8 mouse cellular contexts compared by ENCODE assay signal in genomic region chr2:28533901-28534435, GRCm38 (mm10). TPM values are rescaled to one million over a fixed set of nuclear protein-coding genes. Genes with fewer than 3 reads are reported as not detected.
DNase-seq lines count a peak whose midpoint lies in the region; ATAC-seq and TF ChIP-seq lines count a peak whose summit lies in the region.

No protein-coding gene starts in this region.

- no peak for TF ChIP-seq CTCF in kidney, adult 2 months (conservative IDR thresholded peaks at IDR 0.05; ENCODE audit: insufficient read depth, insufficient read length, low read depth, low read length)

- H3K36me3 ChIP-seq in kidney, adult 2 months (ENCODE audit: control insufficient read depth, insufficient read depth, low read length) = no peaks in the 10 kb centered on the region
- no peaks in the 10 kb centered on the region for H3K36me3 ChIP-seq in embryonic facial prominence, embryonic 11.5 days (replicated peaks; ENCODE audit: control insufficient read depth, insufficient read depth, low read depth, low read length)
- H3K36me3 ChIP-seq in hindbrain, embryonic 16.5 days (ENCODE audit: control insufficient read depth, insufficient read depth, low read length) = no peaks in the 10 kb centered on the region
- no peaks in the 10 kb centered on the region for H3K36me3 ChIP-seq in midbrain, embryonic 15.5 days (replicated peaks)

- ATAC-seq in embryonic facial prominence, embryonic 11.5 days (replicated peaks; ENCODE audit: insufficient number of reproducible peaks, low FRiP score, low TSS enrichment, low read depth) = peak; percentile 5; the same call in 1 of the 2 replicates
- peak; percentile 14; the same call in 1 of the 2 replicates for ATAC-seq in hindbrain, embryonic 16.5 days
- ATAC-seq in midbrain, embryonic 15.5 days (replicated peaks) = no peak

- H3K4me1 ChIP-seq in kidney, adult 2 months (ENCODE audit: control insufficient read depth, insufficient read depth, low read length) = peaks cover 6% of the 10 kb centered on the region; the same call in 1 of the 2 replicates
- H3K4me1 ChIP-seq in embryonic facial prominence, embryonic 11.5 days (ENCODE audit: control insufficient read depth, insufficient read depth, low read length) = peaks cover 11% of the 10 kb centered on the region
- H3K4me1 ChIP-seq in hindbrain, embryonic 16.5 days (ENCODE audit: control insufficient read depth, insufficient read depth, low read depth, low read length) = peaks cover 82% of the 10 kb centered on the region
- H3K4me1 ChIP-seq in midbrain, embryonic 15.5 days = peaks cover 98% of the 10 kb centered on the region

- 0 out of 2 replicates have a peak overlapping the region, but pooled peaks have one; percentile 52 for H3K27ac ChIP-seq in kidney, adult 2 months (ENCODE audit: insufficient read depth, low read depth, low read length)
- peak overlapping the region; percentile 77 for H3K27ac ChIP-seq in embryonic facial prominence, embryonic 11.5 days (replicated peaks; ENCODE audit: low read depth, low read length)
- H3K27ac ChIP-seq in hindbrain, embryonic 16.5 days (ENCODE audit: low read depth, low read length) = peak overlapping the region; percentile 79
- peak overlapping the region; percentile 79 for H3K27ac ChIP-seq in midbrain, embryonic 15.5 days

- peak overlapping the region; percentile 82 for H3K9ac ChIP-seq in embryonic facial prominence, embryonic 11.5 days (replicated peaks; ENCODE audit: low read length)
- H3K9ac ChIP-seq in hindbrain, embryonic 16.5 days (ENCODE audit: low read depth, low read length) = peak overlapping the region; percentile 76
- peak overlapping the region; percentile 54 for H3K9ac ChIP-seq in midbrain, embryonic 15.5 days

- 65% methylated on average over 7 of the region's 7 CpGs for WGBS in kidney, adult 2 months
- WGBS in embryonic facial prominence, embryonic 11.5 days = 59% methylated on average over 7 of the region's 7 CpGs
- WGBS in hindbrain, embryonic 16.5 days = 35% methylated on average over 7 of the region's 7 CpGs
- WGBS in midbrain, embryonic 15.5 days = 45% methylated on average over 7 of the region's 7 CpGs

- no peak for TF ChIP-seq POLR2A in kidney, adult 2 months (IDR thresholded peaks at IDR 0.05; ENCODE audit: low read depth, low read length)

- H3K4me3 ChIP-seq in kidney, adult 2 months (ENCODE audit: insufficient read depth, low read depth, low read length) = peak overlapping the region; percentile 71
- peak overlapping the region; percentile 71 for H3K4me3 ChIP-seq in embryonic facial prominence, embryonic 11.5 days (ENCODE audit: low read depth, low read length)
- H3K4me3 ChIP-seq in hindbrain, embryonic 16.5 days (ENCODE audit: low read length) = peak overlapping the region; percentile 56
- peak overlapping the region; percentile 49 for H3K4me3 ChIP-seq in midbrain, embryonic 15.5 days

- H3K27me3 ChIP-seq in kidney, adult 2 months (replicated peaks; ENCODE audit: control insufficient read depth, insufficient read depth, low read length) = no peaks in the 10 kb centered on the region
- no peaks in the 10 kb centered on the region for H3K27me3 ChIP-seq in embryonic facial prominence, embryonic 11.5 days (ENCODE audit: control insufficient read depth, insufficient read depth, low read length)
- no peaks in the 10 kb centered on the region for H3K27me3 ChIP-seq in hindbrain, embryonic 16.5 days (replicated peaks; ENCODE audit: control insufficient read depth, insufficient read depth, low read length)
- no peaks in the 10 kb centered on the region for H3K27me3 ChIP-seq in midbrain, embryonic 15.5 days (replicated peaks)

- no peak for DNase-seq in kidney, adult 2 months
- DNase-seq in kidney, postnatal 4 days = no peak
- no peak for DNase-seq in embryonic facial prominence, embryonic 11.5 days (ENCODE audit: low spot score)
- DNase-seq in urinary bladder, postnatal 10 days (ENCODE audit: low spot score) = no peak
- DNase-seq in thymus, postnatal 36 days = no peak
- no peak for DNase-seq in retina, postnatal 1 day

- H3K9me3 ChIP-seq in embryonic facial prominence, embryonic 11.5 days (replicated peaks; ENCODE audit: control insufficient read depth, low read length) = no peaks in the 10 kb centered on the region
- H3K9me3 ChIP-seq in hindbrain, embryonic 16.5 days (ENCODE audit: control insufficient read depth, low read length) = no peaks in the 10 kb centered on the region
- H3K9me3 ChIP-seq in midbrain, embryonic 15.5 days = no peaks in the 10 kb centered on the region

- peak overlapping the region; percentile 75 for H3K4me2 ChIP-seq in embryonic facial prominence, embryonic 11.5 days (ENCODE audit: low read depth, low read length)
- peak overlapping the region; percentile 77 for H3K4me2 ChIP-seq in hindbrain, embryonic 16.5 days (ENCODE audit: low read length)
- H3K4me2 ChIP-seq in midbrain, embryonic 15.5 days = peak overlapping the region; percentile 79

RNA-seq across cellular contexts. Expression of gene Ralgds, which starts 21.0 kb away (rescaled TPM):
- polyA plus RNA-seq in kidney, adult 2 months (2012; rRNA removed) = 24.6 and 32.3 TPM in 2 replicates
- 41.7 and 44.8 TPM in 2 replicates for polyA plus RNA-seq in embryonic facial prominence, embryonic 11.5 days (2014; fragmentation: Nextera tagmentation; extraction: Ambion mirVana)
- 75.0 and 84.9 TPM in 2 replicates for polyA plus RNA-seq in hindbrain, embryonic 16.5 days (2015; fragmentation: Nextera tagmentation; extraction: Ambion mirVana)
- polyA plus RNA-seq in midbrain, embryonic 15.5 days (2015; fragmentation: Nextera tagmentation; extraction: Ambion mirVana) = 92.0 and 94.8 TPM in 2 replicates

RNA-seq across cellular contexts. Expression of gene Gm10134, which starts 28.1 kb away (rescaled TPM):
- polyA plus RNA-seq in kidney, adult 2 months (2012; rRNA removed) = 0.33 TPM in 1 of 2 replicates, not detected in the other
- polyA plus RNA-seq in embryonic facial prominence, embryonic 11.5 days (2014; fragmentation: Nextera tagmentation; extraction: Ambion mirVana) = 0.68 TPM in 1 of 2 replicates, not detected in the other
- 2.5 and 2.6 TPM in 2 replicates for polyA plus RNA-seq in hindbrain, embryonic 16.5 days (2015; fragmentation: Nextera tagmentation; extraction: Ambion mirVana)
- 1.4 and 2.4 TPM in 2 replicates for polyA plus RNA-seq in midbrain, embryonic 15.5 days (2015; fragmentation: Nextera tagmentation; extraction: Ambion mirVana)

RNA-seq across cellular contexts. Expression of gene Cel, which starts 29.2 kb away (rescaled TPM):
- polyA plus RNA-seq in kidney, adult 2 months (2012; rRNA removed) = 0.15 TPM in 1 of 2 replicates, not detected in the other
- not detected in 2 replicates for polyA plus RNA-seq in embryonic facial prominence, embryonic 11.5 days (2014; fragmentation: Nextera tagmentation; extraction: Ambion mirVana)
- polyA plus RNA-seq in hindbrain, embryonic 16.5 days (2015; fragmentation: Nextera tagmentation; extraction: Ambion mirVana) = not detected in 2 replicates
- polyA plus RNA-seq in midbrain, embryonic 15.5 days (2015; fragmentation: Nextera tagmentation; extraction: Ambion mirVana) = 0.10 and 0.13 TPM in 2 replicates

RNA-seq across cellular contexts. Expression of gene Gbgt1, which starts 37.3 kb away (rescaled TPM):
- polyA plus RNA-seq in kidney, adult 2 months (2012; rRNA removed) = 1.2 and 1.3 TPM in 2 replicates
- polyA plus RNA-seq in embryonic facial prominence, embryonic 11.5 days (2014; fragmentation: Nextera tagmentation; extraction: Ambion mirVana) = not detected in 2 replicates
- polyA plus RNA-seq in hindbrain, embryonic 16.5 days (2015; fragmentation: Nextera tagmentation; extraction: Ambion mirVana) = 1.7 and 2.0 TPM in 2 replicates
- polyA plus RNA-seq in midbrain, embryonic 15.5 days (2015; fragmentation: Nextera tagmentation; extraction: Ambion mirVana) = 1.1 and 1.4 TPM in 2 replicates

RNA-seq across cellular contexts. Expression of gene Gtf3c5, which starts 49.6 kb away (rescaled TPM):
- 20.4 and 20.8 TPM in 2 replicates for polyA plus RNA-seq in kidney, adult 2 months (2012; rRNA removed)
- 38.5 and 38.8 TPM in 2 replicates for polyA plus RNA-seq in embryonic facial prominence, embryonic 11.5 days (2014; fragmentation: Nextera tagmentation; extraction: Ambion mirVana)
- 39.5 and 44.1 TPM in 2 replicates for polyA plus RNA-seq in hindbrain, embryonic 16.5 days (2015; fragmentation: Nextera tagmentation; extraction: Ambion mirVana)
- polyA plus RNA-seq in midbrain, embryonic 15.5 days (2015; fragmentation: Nextera tagmentation; extraction: Ambion mirVana) = 48.2 and 49.2 TPM in 2 replicates
